Mouse (Mus musculus): ENCODE measurements around the gene 2900026A02Rik. TPM values are rescaled to one million over a fixed set of nuclear protein-coding genes. Genes with fewer than 3 reads are reported as not detected.

Gene 2900026A02Rik
- polyA plus RNA-seq (2014; fragmentation: Nextera tagmentation; extraction: Ambion mirVana), result 2.1 and 2.7 TPM in 2 replicates

DNA sequence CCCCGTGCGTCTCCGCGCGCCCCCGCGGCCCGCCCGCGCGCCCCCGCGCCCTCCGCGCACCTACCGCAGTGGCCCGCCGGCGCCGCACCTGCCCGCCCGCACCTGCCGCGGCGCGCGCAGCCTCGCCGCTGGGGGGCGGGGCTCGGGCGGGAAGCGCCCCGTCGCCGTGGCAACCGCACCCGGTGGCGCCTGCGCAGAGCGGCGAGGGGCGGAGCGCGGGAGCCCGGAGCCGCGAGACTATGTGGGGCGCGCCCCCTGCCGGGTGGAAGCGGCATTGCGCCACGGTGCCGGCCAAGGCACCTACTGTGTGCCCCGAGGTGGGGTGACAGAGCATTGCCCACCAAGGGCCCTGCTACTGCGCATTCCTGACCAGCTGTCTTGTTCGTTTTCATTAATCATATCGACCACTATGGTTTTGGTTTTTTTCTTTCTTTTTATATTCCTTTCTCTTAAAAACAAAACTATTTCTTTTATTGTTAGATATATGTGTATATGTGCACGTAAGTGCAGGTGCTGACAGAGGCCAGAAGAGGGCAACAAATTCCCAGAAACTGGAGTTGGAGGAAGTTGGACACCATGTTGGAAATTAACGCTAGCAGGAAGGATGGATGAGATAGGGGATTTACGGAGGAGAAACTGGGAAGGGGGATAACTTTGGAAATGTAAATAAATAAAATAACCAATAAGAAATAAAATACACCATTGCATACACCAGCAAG, at the start of gene 2900026A02Rik:
Gene 2900026A02Rik, minus strand, starts transcription at position 90 of the 719 bp plus-strand sequence.
- Histone ChIP-seq H3K9ac (ENCODE audit: low read length) (peak within 1 kb of the TSS; percentile 66), H3K4me2 (ENCODE audit: low read length) (peak within 1 kb of the TSS; percentile 94), H3K27me3 (replicated peaks; ENCODE audit: control insufficient read depth, insufficient read depth, low read length) (0 out of 2 replicates have a peak, but pooled peaks cover 3% of the 10 kb centered on the region), H3K4me1 (ENCODE audit: control insufficient read depth, insufficient read depth, low read length) (peaks cover 14% of the 10 kb centered on the region), H3K9me3 (replicated peaks; ENCODE audit: control insufficient read depth, low read length) (no peaks in the 10 kb centered on the region), H3K4me3 (ENCODE audit: low read depth, low read length) (peak within 1 kb of the TSS; percentile 53), H3K36me3 (ENCODE audit: control insufficient read depth, insufficient read depth, low read length) (no peaks in the 10 kb centered on the region), H3K27ac (ENCODE audit: low read depth, low read length) (no peak within 1 kb of the TSS; the same call in 1 of the 2 replicates)
- ATAC-seq, result peak; percentile 64
- DNase-seq (ENCODE audit: low spot score), result peak; percentile 77
- WGBS, result 7% methylated on average over 61 of the region's 62 CpGs

DNA sequence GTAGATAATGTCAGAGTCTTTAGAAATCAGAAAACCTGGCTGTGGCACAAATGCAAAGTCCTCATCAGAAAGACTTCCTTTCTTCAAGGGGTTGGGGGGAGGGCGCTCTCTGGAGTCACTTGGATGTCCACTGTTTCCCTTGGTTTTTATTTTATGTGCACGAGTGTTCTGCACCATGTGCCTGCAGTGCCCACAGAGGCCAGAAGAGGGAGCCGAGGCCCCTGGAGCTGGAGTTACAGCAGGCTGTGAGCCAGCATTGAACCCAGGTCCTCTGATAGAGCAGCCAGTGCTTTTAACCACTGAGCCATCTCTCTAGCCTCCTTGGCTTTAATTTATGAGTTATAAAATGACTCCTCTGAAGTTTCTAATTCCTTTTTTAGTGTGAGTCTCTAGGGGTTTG, 49.0 kb upstream of the 2900026A02Rik start:
- Histone ChIP-seq H3K9ac (ENCODE audit: low read length) (no peak overlapping the region), H3K9me3 (replicated peaks; ENCODE audit: control insufficient read depth, low read length) (no peaks in the 10 kb centered on the region), H3K27ac (ENCODE audit: low read depth, low read length) (no peak overlapping the region), H3K4me2 (ENCODE audit: low read length) (no peak overlapping the region), H3K36me3 (ENCODE audit: control insufficient read depth, insufficient read depth, low read length) (peaks cover 16% of the 10 kb centered on the region; the same call in 1 of the 2 replicates), H3K27me3 (replicated peaks; ENCODE audit: control insufficient read depth, insufficient read depth, low read length) (no peaks in the 10 kb centered on the region), H3K4me3 (ENCODE audit: low read depth, low read length) (no peak overlapping the region), H3K4me1 (ENCODE audit: control insufficient read depth, insufficient read depth, low read length) (no peaks in the 10 kb centered on the region)
- 71% methylated on average over 3 of the region's 3 CpGs for WGBS
- ATAC-seq (no peak), DNase-seq (ENCODE audit: low spot score) (no peak)

DNA sequence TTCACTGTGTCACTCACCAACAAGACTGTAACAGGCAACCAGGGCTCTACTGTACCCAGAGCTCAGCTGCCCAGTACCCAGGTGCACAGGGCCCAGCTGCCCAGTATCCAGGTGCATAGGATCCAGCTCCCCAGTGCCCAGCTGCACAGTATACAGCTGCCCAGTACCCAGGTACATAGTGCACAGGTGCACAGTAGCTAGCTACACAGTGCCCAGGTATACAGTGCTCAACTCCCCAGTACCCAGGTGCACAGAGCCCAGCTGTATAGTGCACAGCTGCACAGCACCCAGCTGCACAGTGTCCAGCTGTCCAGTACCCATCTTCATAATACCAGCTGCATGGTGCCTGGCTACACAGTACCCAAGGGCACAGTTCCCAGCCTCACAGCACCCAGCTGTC, 47.2 kb upstream of the 2900026A02Rik start:
- Histone ChIP-seq H3K27ac (ENCODE audit: low read depth, low read length) (no peak overlapping the region), H3K4me2 (ENCODE audit: low read length) (no peak overlapping the region), H3K4me1 (ENCODE audit: control insufficient read depth, insufficient read depth, low read length) (no peaks in the 10 kb centered on the region), H3K27me3 (replicated peaks; ENCODE audit: control insufficient read depth, insufficient read depth, low read length) (no peaks in the 10 kb centered on the region), H3K9ac (ENCODE audit: low read length) (no peak overlapping the region), H3K4me3 (ENCODE audit: low read depth, low read length) (no peak overlapping the region), H3K36me3 (ENCODE audit: control insufficient read depth, insufficient read depth, low read length) (peaks cover 19% of the 10 kb centered on the region), H3K9me3 (replicated peaks; ENCODE audit: control insufficient read depth, low read length) (no peaks in the 10 kb centered on the region)
- DNase-seq (ENCODE audit: low spot score), result no peak
- ATAC-seq, result no peak

DNA sequence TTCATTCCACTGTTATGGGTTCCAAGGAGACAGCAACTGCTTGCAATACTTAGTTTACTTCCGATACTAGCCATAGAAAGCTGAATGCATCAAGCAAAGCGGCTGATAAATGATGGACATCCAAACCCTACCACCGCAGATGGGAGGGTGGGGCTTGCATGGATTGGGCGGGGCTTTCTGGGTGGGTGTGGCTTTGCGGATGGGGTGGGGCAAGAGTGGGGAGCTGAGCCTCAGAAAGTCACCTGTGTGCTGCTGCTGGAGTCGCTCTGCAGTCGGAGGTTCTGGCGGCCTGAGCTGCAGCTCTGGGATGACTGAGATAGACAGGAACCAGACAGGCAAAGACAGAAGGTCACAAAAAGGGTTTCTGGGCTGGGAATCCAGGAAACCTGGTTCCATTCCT, 44.6 kb upstream of the 2900026A02Rik start:
- Histone ChIP-seq H3K9ac (ENCODE audit: low read length) (no peak overlapping the region), H3K4me2 (ENCODE audit: low read length) (no peak overlapping the region), H3K4me1 (ENCODE audit: control insufficient read depth, insufficient read depth, low read length) (no peaks in the 10 kb centered on the region), H3K9me3 (replicated peaks; ENCODE audit: control insufficient read depth, low read length) (no peaks in the 10 kb centered on the region), H3K36me3 (ENCODE audit: control insufficient read depth, insufficient read depth, low read length) (peaks cover 23% of the 10 kb centered on the region), H3K27me3 (replicated peaks; ENCODE audit: control insufficient read depth, insufficient read depth, low read length) (no peaks in the 10 kb centered on the region), H3K4me3 (ENCODE audit: low read depth, low read length) (no peak overlapping the region), H3K27ac (ENCODE audit: low read depth, low read length) (no peak overlapping the region)
- DNase-seq (ENCODE audit: low spot score) (no peak), ATAC-seq (no peak)
- WGBS, result 89% methylated on average over 8 of the region's 8 CpGs

DNA sequence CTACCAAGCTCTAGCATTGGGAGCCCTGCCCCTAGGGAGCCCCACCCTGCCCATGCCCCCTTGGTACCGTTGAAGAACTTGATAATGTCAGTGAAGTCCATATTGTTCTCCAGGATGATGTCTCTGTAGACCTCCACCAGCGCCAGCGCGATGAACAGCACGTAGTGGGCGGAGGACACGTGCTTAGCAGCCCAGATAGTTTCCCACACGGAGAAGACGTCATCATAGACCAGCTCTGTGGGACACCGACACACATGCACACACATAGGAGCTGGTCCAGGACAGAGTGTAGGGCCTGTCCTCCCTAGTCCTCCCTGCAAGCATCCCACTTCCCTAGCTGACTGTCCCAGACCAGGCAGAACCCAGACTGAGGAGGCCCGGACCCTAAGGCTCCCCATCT, 29.8 kb upstream of the 2900026A02Rik start:
- H3K36me3 ChIP-seq (ENCODE audit: control insufficient read depth, insufficient read depth, low read length), result peaks cover 16% of the 10 kb centered on the region
- no peaks in the 10 kb centered on the region for H3K9me3 ChIP-seq (replicated peaks; ENCODE audit: control insufficient read depth, low read length)
- H3K4me3 ChIP-seq (ENCODE audit: low read depth, low read length), result no peak overlapping the region
- ATAC-seq, result no peak
- no peak overlapping the region for H3K9ac ChIP-seq (ENCODE audit: low read length)
- no peak for DNase-seq (ENCODE audit: low spot score)
- 96% methylated on average over 11 of the region's 11 CpGs for whole genome bisulfite sequencing
- no peak overlapping the region for H3K4me2 ChIP-seq (ENCODE audit: low read length)
- H3K27me3 ChIP-seq (replicated peaks; ENCODE audit: control insufficient read depth, insufficient read depth, low read length), result no peaks in the 10 kb centered on the region
- H3K27ac ChIP-seq (ENCODE audit: low read depth, low read length), result no peak overlapping the region
- no peaks in the 10 kb centered on the region for H3K4me1 ChIP-seq (ENCODE audit: control insufficient read depth, insufficient read depth, low read length)

DNA sequence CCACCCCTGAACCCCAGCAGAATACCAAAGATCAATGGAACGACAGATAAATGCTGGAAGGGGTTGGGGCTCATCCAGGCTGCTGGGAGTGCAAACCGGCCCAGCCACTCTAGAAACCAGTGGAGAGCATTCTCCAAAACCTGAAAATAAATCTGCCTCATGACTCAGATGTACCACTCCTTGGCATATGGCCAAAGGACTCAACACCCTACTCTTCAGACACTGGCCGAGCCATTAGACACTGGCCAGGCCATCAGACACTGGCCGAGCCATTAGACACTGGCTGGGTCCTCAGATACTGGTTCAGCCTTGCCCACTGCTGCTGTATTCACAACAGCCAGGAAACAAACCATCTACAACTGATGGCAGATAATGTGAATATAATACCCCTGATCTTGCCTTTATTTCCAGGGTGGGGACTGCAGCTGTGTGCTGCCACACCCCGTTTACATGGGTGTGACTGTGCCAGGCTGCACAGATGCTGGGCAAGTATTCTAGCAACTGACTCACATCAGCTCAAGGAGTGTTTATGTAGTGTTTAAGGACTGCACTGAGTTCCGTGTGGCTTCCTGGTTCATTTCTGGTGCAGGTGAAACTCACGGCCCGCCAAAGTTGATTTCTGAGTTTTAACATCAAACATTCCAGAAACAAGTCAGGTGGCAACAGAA, 28.4 kb upstream of the 2900026A02Rik start:
- Histone ChIP-seq H3K9me3 (replicated peaks; ENCODE audit: control insufficient read depth, low read length) (no peaks in the 10 kb centered on the region), H3K27ac (ENCODE audit: low read depth, low read length) (no peak overlapping the region), H3K4me2 (ENCODE audit: low read length) (no peak overlapping the region), H3K4me3 (ENCODE audit: low read depth, low read length) (no peak overlapping the region), H3K36me3 (ENCODE audit: control insufficient read depth, insufficient read depth, low read length) (peaks cover 16% of the 10 kb centered on the region), H3K4me1 (ENCODE audit: control insufficient read depth, insufficient read depth, low read length) (no peaks in the 10 kb centered on the region), H3K9ac (ENCODE audit: low read length) (no peak overlapping the region), H3K27me3 (replicated peaks; ENCODE audit: control insufficient read depth, insufficient read depth, low read length) (no peaks in the 10 kb centered on the region)
- DNase-seq (ENCODE audit: low spot score) (no peak), ATAC-seq (no peak)
- 88% methylated on average over 8 of the region's 8 CpGs for WGBS

DNA sequence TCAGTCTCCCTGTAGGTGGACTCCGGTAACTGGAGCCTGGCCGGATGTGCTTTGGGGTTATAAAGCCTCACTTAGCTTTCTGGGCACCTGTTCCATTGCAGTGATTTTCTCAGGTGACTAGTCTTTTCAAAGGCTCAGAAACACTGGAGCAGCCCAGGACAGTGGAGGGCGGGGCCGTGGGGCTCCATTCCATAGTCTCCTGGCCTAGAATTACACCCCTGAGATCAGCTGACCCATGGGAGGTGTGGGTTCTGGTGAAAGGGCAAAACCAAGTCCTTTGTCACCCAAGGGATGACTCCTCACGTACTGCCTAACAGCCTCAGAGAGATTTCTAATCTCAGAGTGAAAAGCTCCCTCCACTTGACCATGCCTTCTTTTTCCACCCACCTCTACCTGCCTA, 9.2 kb upstream of the 2900026A02Rik start:
- Histone ChIP-seq H3K4me2 (ENCODE audit: low read length) (no peak overlapping the region), H3K9ac (ENCODE audit: low read length) (no peak overlapping the region), H3K4me1 (ENCODE audit: control insufficient read depth, insufficient read depth, low read length) (peaks cover 9% of the 10 kb centered on the region), H3K27ac (ENCODE audit: low read depth, low read length) (no peak overlapping the region), H3K9me3 (replicated peaks; ENCODE audit: control insufficient read depth, low read length) (no peaks in the 10 kb centered on the region), H3K27me3 (replicated peaks; ENCODE audit: control insufficient read depth, insufficient read depth, low read length) (no peaks in the 10 kb centered on the region), H3K4me3 (ENCODE audit: low read depth, low read length) (no peak overlapping the region), H3K36me3 (ENCODE audit: control insufficient read depth, insufficient read depth, low read length) (no peaks in the 10 kb centered on the region)
- DNase-seq (ENCODE audit: low spot score) (no peak), ATAC-seq (no peak)
- WGBS, result 77% methylated on average over 5 of the region's 5 CpGs

DNA sequence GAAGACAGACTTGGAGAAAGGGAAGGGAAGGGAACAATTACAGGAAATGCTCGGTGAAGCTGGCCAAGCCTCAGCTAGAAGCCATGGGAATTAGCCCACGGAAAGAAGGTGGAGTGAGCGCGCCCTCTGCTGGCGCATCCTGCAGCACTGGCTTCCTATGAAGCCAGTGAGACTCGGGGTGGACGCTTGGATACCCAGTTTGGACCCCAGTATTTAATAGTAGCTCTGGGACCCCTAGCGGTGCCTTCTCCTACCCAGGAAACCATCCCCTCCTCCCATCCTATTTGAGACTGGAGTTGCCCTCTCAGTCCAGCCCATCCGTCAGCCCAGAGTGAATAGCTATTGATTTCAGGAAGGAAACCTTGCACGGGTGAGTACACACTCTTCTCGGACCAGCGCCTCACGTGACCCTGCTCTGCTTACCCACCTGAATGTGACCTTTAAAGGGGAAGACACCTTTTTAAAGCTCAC, 5.6 kb upstream of the 2900026A02Rik start, which contains the start of gene Tmem211:
Gene Tmem211, plus strand, starts transcription at position 278 of the 471 bp plus-strand sequence.
- Histone ChIP-seq H3K4me3 (ENCODE audit: low read depth, low read length) (peak within 1 kb of the TSS; percentile 11; the same call in 1 of the 2 replicates), H3K9me3 (replicated peaks; ENCODE audit: control insufficient read depth, low read length) (no peaks in the 10 kb centered on the region), H3K4me2 (ENCODE audit: low read length) (peak within 1 kb of the TSS; percentile 46), H3K27ac (ENCODE audit: low read depth, low read length) (no peak within 1 kb of the TSS; the same call in 1 of the 2 replicates), H3K27me3 (replicated peaks; ENCODE audit: control insufficient read depth, insufficient read depth, low read length) (no peaks in the 10 kb centered on the region), H3K36me3 (ENCODE audit: control insufficient read depth, insufficient read depth, low read length) (no peaks in the 10 kb centered on the region), H3K9ac (ENCODE audit: low read length) (peak within 1 kb of the TSS; percentile 45), H3K4me1 (ENCODE audit: control insufficient read depth, insufficient read depth, low read length) (peaks cover 9% of the 10 kb centered on the region)
- ATAC-seq (peak; percentile 77), DNase-seq (ENCODE audit: low spot score) (peak; percentile 93)
- 0% methylated on average over 13 of the region's 13 CpGs for WGBS

All from forebrain, embryonic 14.5 days (tissue).